Mouse (Mus musculus) lung, postnatal 10 days (tissue): Measurements from ENCODE around the gene Csad.
A peak's percentile ranks its signal among the peaks of the same experiment; 100 is the strongest.
"Not testable (repeated sequence)": the region's sequence is repeated elsewhere in the genome, so short reads cannot be mapped to it uniquely, and the experiment has no call there.

ENCODE experiments used
- DNase-seq: peaks from one replicate; pipeline ENCODE4 v3.0.0; 2021

The Csad gene

GRCm38 (mm10) chr15:102155006-102155405 lies 49.5 kb downstream of the Csad start:
- not testable (repeated sequence) for DNase-seq

GRCm38 (mm10) chr15:102152646-102153045 lies 51.9 kb downstream of the Csad start:
- DNase-seq, result no peak

GRCm38 (mm10) chr15:102150301-102151135 lies 54.0 kb downstream of the Csad start, which contains the start of gene Soat2:
Gene Soat2 (plus strand): TSS chr15:102150526.
- peak; percentile 56 for DNase-seq

- DNase-seq, result no peak
Measured at GRCm38 (mm10) chr15:102149561-102149960, 55.0 kb downstream of the Csad start.

- no peak for DNase-seq
Measured at GRCm38 (mm10) chr15:102147674-102148402, 56.7 kb downstream of the Csad start.

GRCm38 (mm10) chr15:102146882-102147281 lies 57.6 kb downstream of the Csad start:
- DNase-seq, result peak; percentile 71

GRCm38 (mm10) chr15:102146089-102146488 lies 58.4 kb downstream of the Csad start:
- DNase-seq, result no peak

GRCm38 (mm10) chr15:102145330-102145729 lies 59.2 kb downstream of the Csad start:
- DNase-seq, result no peak

- no peak for DNase-seq
Measured at GRCm38 (mm10) chr15:102144726-102145125, 59.8 kb downstream of the Csad start.

- DNase-seq, result peak; percentile 16
Measured at GRCm38 (mm10) chr15:102144274-102144711, 60.2 kb downstream of the Csad start, which contains the start of gene Igfbp6. Gene Igfbp6 (plus strand): TSS chr15:102144362.

- peak; percentile 86 for DNase-seq
Measured at GRCm38 (mm10) chr15:102142914-102143912, 61.3 kb downstream of the Csad start.

GRCm38 (mm10) chr15:102141120-102141519 lies 63.4 kb downstream of the Csad start:
- DNase-seq, result no peak

- DNase-seq, result peak; percentile 97
Measured at GRCm38 (mm10) chr15:102136129-102136758, 68.3 kb downstream of the Csad start, which contains the start of gene Spryd3. Gene Spryd3 (minus strand): TSS chr15:102136234.

GRCm38 (mm10) chr15:102135522-102136128 lies 68.9 kb downstream of the Csad start:
- DNase-seq, result no peak

- DNase-seq, result no peak
Measured at GRCm38 (mm10) chr15:102134709-102135108, 69.8 kb downstream of the Csad start.

- DNase-seq, result no peak
Measured at GRCm38 (mm10) chr15:102133314-102133713, 71.2 kb downstream of the Csad start.
